Mouse (Mus musculus) thymus, adult 2 months (tissue): ENCODE data around the gene Il1f8. TPM values are rescaled to one million over a fixed set of nuclear protein-coding genes. Genes with fewer than 3 reads are reported as not detected.

Experiments
- DNase-seq: peaks from one replicate; pipeline ENCODE4 v3.0.0; 2021
- H3K27ac ChIP-seq: fragments of 200-500 bp; 2 replicates; pipeline ENCODE4 v1.5.1; 2012; ENCODE audit warnings: low read length, control low read depth; ENCODE audit not compliant: control insufficient read depth, insufficient read depth
- H3K27me3 ChIP-seq: fragments of 200-500 bp; 2 replicates; pipeline ENCODE4 v1.6.1; 2012; ENCODE audit warnings: mild to moderate bottlenecking, low read length, moderate library complexity, mixed read lengths; ENCODE audit not compliant: control insufficient read depth, insufficient read depth
- H3K36me3 ChIP-seq: fragments of 200-500 bp; 2 replicates; pipeline ENCODE4 v1.6.1; 2012; ENCODE audit warnings: mild to moderate bottlenecking, low read length, moderate library complexity; ENCODE audit not compliant: control insufficient read depth, insufficient read depth
- H3K4me1 ChIP-seq: fragments of 200-500 bp; replicated peaks from 2 replicates; pipeline ENCODE4 v1.6.1; 2012; ENCODE audit warnings: low read length; ENCODE audit not compliant: control insufficient read depth, insufficient read depth
- H3K4me3 ChIP-seq: fragments of 200-500 bp; 2 replicates; pipeline ENCODE4 v1.5.1; 2012; ENCODE audit warnings: mild to moderate bottlenecking, low read length, control low read depth, moderate library complexity; ENCODE audit not compliant: control insufficient read depth, insufficient read depth
- CTCF ChIP-seq: fragments of 200-500 bp; IDR thresholded peaks from 2 replicates; pipeline ENCODE4 v1.5.1; 2012; ENCODE audit warnings: mild to moderate bottlenecking, control low read depth, low read length, moderate library complexity, borderline replicate concordance; ENCODE audit not compliant: control insufficient read depth, poor library complexity, insufficient read depth; ENCODE audit errors: extremely low read depth
- POLR2A ChIP-seq: fragments of 200-500 bp; IDR thresholded peaks from 2 replicates; pipeline ENCODE4 v1.6.1; 2012; ENCODE audit warnings: mild to moderate bottlenecking, low read length, control low read depth, moderate library complexity; ENCODE audit not compliant: control insufficient read depth, poor library complexity, insufficient read depth; ENCODE audit errors: extremely low read depth
- WGBS: fragments of 180-500 bp; shearing (Covaris S2); methylation state at CpG from one replicate; pipeline ENCODE4 v1.1.7; 2018; 5-methylcytosine and 5-hydroxymethylcytosine counted together
- polyA plus RNA-seq: library from polyadenylated mRNA; depleted of rRNA; stranded (reverse); fragments of >200 nt; gene quantifications from 2 replicates; pipeline ENCODE4 v1.2.3, GENCODE M21; 2012; rRNA removed

Il1f8 gene
- polyA plus RNA-seq, 1 experiment: not detected

DNA sequence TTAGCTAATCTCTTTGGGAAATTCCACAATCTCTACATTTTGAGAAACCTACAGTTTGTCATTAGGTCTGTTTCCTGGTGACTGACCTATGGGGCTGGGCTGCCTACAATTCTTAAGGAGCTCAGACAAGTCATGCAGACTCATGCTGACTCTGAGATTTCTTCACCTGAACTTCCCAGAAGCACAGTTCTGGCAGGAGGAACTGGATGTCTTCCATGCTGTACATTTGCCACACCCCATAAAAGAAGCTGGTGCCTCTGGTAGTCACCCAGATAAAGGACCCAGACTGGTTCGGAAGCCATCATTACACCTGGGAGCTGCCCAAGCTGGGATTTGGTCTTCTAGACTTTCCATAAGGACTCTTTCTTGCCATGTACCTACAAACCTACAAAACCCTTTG lies 33.2 kb downstream of the Il1f8 start, which contains the start of gene Il1f9:
TSS of gene Il1f9 (plus strand) at position 301 of the 400 bp plus-strand sequence.
- Histone ChIP-seq H3K4me1 (no peaks in the 10 kb centered on the region), H3K27ac (no peak within 1 kb of the TSS), H3K36me3 (no peaks in the 10 kb centered on the region), H3K4me3 (no peak within 1 kb of the TSS), H3K27me3 (no peaks in the 10 kb centered on the region)
- WGBS: 94% methylated on average over 1 of the region's 1 CpGs
- no peak for DNase-seq
- TF ChIP-seq CTCF (no peak), POLR2A (no peak)

DNA sequence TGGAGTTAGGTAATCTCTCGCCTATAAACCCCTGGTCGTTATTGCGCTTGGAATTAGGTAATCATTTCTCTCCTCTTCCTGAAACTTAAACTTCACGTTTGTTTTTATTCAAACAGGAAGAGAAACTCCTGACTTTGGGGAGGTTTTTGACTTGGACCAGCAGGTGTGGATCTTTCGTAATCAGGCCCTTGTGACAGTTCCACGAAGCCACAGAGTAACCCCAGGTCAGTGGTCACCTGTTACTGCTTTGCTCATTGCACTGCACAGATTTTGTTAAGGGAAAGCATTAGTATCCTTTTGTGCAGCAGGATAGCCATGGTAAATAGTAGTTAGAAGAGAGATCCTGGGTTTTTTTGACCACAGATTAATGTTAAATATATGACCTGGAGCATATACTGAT lies 34.6 kb downstream of the Il1f8 start:
- Histone ChIP-seq H3K36me3 (no peaks in the 10 kb centered on the region), H3K4me3 (no peak overlapping the region), H3K4me1 (no peaks in the 10 kb centered on the region), H3K27ac (no peak overlapping the region), H3K27me3 (no peaks in the 10 kb centered on the region)
- DNase-seq: no peak
- WGBS: 64% methylated on average over 6 of the region's 6 CpGs
- TF ChIP-seq CTCF (no peak), POLR2A (no peak)

DNA sequence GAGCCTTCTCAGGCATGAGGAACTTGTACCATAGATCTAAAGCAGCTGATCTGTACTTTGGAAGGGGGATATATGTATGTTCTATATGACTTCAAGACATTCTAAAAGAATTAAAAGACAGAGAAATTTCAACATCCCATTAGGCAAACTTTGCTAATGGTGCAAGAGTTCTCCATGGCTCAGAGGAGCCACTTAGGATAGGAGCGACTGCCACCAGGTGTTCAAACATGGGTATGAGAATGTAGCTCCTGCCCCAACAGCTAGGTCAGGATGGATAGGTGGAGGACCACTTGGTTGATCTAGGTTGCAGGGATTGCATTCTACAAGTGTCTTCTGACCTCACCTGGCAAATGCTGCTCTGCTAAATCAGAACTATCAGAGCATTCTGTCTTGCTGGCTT lies 35.2 kb downstream of the Il1f8 start:
- 61% methylated on average over 1 of the region's 1 CpGs for WGBS
- no peak overlapping the region for H3K4me3 ChIP-seq
- H3K27me3 ChIP-seq: no peaks in the 10 kb centered on the region
- no peak for TF ChIP-seq POLR2A
- TF ChIP-seq CTCF: no peak
- H3K36me3 ChIP-seq: no peaks in the 10 kb centered on the region
- H3K27ac ChIP-seq: no peak overlapping the region
- H3K4me1 ChIP-seq: no peaks in the 10 kb centered on the region
- DNase-seq: no peak

Other genes with a start within 250 kb of the Il1f8 start
- 0.19 and 0.22 TPM in 2 replicates for gene Hnmt, start 103.8 kb upstream of the Il1f8 start, polyA plus RNA-seq
- gene Tbpl2, start 56.6 kb upstream of the Il1f8 start, polyA plus RNA-seq: not detected in 2 replicates
- 0.14 and 0.22 TPM in 2 replicates for gene Il1f9, start 33.3 kb downstream of the Il1f8 start, polyA plus RNA-seq
- 0.20 and 0.39 TPM in 2 replicates for gene Il1f6, start 62.3 kb downstream of the Il1f8 start, polyA plus RNA-seq
- 0.46 and 0.52 TPM in 2 replicates for gene Il1f5, start 123.8 kb downstream of the Il1f8 start, polyA plus RNA-seq
- gene Il1f10, start 138.0 kb downstream of the Il1f8 start, polyA plus RNA-seq: 0.32 and 0.49 TPM in 2 replicates
- gene Il1rn, start 183.7 kb downstream of the Il1f8 start, polyA plus RNA-seq: 8.2 and 9.6 TPM in 2 replicates
- gene Psd4, start 214.4 kb downstream of the Il1f8 start, polyA plus RNA-seq: 87.7 and 95.6 TPM in 2 replicates